Mouse (Mus musculus) activated CD4-positive, CD25-positive, alpha-beta regulatory T cell, adult 4 months (primary cell): ENCODE results near the gene Fmod. TPM values are rescaled to one million over a fixed set of nuclear protein-coding genes. Genes with fewer than 3 reads are reported as not detected.

ENCODE experiments used
- ATAC-seq: one replicate; pipeline ENCODE4 v1.8.0; 2017
- polyA plus RNA-seq, 2 experiments: library from polyadenylated mRNA; unstranded; fragments of 100-300 nt; shearing (Covaris generic); gene quantifications; one replicate each; pipeline ENCODE4 v1.2.1; 2017

Gene Fmod
- polyA plus RNA-seq, 2 experiments from 2014 or later: not detected

- ATAC-seq: no peak
Observed at GRCm38 (mm10) chr1:134056285-134056684, 19.2 kb downstream of the Fmod start.

DNA sequence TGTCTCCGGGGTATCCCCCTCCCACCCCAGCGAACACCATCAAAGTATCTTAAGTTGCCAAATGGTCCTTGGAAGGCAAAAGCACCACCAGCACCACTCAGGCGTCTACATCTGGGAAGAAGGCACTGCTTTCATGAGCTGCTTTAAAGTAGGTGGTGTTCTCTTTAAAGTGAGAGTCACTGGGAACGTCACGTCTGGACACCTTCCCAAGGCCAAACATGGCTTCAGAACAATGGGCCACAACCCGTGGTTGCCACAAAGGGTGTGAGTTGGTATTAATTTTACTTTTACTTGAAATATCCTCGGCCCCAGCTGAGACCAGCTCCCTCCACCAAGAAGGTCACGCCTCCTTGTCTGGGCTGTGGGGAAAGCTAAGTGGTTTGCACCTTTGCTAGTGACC lies 20.7 kb downstream of the Fmod start:
- ATAC-seq: no peak

DNA sequence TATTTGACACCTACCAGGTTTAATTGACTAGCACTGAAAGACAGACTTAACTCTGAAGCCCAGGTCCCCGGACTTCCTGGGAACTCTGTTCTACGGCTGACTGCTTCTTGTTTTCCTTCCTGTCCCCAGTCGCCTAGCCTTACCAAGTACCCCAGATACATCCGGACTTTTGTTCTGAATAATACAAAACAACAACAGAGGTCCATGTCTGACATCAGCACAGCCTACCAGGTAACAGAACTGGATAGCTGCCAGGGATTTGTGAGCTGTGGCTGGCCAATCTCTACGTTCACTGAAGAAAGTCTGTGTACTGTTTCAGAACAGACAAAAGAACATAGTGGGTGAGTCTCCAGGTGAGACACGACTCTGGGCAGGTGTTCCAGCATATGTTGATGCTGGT lies 21.8 kb downstream of the Fmod start:
- peak; percentile 37 for ATAC-seq

GRCm38 (mm10) chr1:134059739-134060695 lies 23.0 kb downstream of the Fmod start:
- peak; percentile 29 for ATAC-seq

- peak; percentile 72 for ATAC-seq
Observed at GRCm38 (mm10) chr1:134060849-134061569, 24.0 kb downstream of the Fmod start.

DNA sequence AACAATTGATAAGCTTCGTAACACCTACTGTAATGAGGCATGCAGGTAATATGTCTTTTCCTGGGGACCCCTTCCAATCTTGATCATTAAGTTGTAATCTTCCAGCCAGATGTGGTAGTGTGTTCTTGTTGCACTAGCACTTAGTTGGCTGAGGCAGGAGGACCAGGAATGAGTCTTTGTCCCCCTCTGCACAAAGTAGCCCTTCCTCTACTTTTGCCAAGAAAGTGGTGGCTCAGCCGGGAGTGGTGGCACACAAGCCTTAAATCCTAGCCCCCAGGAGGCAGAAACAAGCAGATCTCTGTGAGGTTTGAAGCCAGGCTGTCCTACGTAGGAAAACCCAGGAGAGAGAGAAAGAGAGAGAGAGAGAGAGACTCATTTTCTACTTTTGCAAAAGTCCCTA lies 24.9 kb downstream of the Fmod start:
- no peak for ATAC-seq

- no peak for ATAC-seq
Observed at GRCm38 (mm10) chr1:134062411-134063085, 25.5 kb downstream of the Fmod start.

GRCm38 (mm10) chr1:134063086-134063772 lies 26.2 kb downstream of the Fmod start:
- no peak for ATAC-seq

DNA sequence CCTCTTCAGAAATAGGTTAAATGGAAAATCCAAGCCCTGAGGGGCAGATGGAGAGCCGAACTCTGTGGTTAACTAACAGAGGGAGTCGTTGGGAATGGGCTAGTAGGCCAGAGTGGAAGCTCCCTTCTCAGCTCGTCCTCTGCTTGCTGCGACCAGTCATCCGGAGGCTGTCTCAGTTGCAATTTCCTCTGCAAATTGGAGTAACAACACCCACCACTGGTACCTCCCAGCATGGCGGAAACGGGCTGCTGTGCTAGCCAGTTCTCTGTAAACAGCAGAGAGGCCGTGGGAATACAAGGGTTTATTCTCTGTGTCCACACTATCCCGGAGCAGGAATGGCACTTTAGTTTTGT lies 26.7 kb downstream of the Fmod start:
- ATAC-seq: no peak

GRCm38 (mm10) chr1:134064296-134064831 lies 27.3 kb downstream of the Fmod start:
- no peak for ATAC-seq

- peak; percentile 50 for ATAC-seq
Observed at GRCm38 (mm10) chr1:134065241-134065809, 28.3 kb downstream of the Fmod start.

DNA sequence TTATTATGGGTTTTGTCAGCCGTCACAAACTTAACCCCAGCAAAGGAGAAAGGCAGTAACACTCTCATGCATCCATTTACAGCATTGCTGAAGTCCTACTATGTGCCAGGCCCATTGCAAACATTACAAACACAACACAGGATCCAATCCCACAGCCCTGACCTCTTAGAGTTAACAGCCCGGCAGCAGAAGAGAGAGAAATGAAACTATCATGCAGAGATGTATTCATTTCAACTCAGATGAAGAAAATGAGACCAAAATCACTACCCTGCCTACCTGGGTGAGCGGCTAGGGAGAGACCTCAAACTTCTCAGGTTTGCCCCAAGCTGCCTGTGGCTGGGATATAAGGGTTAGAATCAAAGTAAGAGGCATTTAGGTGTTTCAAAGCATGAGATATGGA lies 29.5 kb downstream of the Fmod start:
- ATAC-seq: no peak

DNA sequence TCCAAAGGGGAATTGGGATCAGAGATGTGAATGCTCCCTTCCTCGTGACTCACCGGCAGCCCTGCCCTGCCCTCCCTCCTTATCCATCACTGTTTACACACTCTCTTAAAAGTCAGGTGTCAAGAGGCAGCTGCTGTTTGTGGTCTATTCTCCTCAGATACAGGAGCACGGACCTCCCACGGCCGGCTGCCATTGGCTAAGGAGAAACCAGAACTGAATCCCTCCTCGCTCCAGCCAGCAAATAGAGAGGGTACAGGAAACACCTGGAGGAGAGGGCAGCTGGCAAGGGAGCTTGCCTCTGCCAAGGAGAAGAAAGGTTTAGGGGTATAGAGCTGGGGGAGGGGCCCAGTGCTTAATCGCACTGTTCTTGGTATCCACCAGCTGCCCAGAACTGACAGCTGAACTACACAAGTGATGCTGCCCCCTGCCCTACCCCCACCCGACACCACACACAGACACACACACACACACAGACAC lies 30.1 kb downstream of the Fmod start:
- peak; percentile 51 for ATAC-seq

DNA sequence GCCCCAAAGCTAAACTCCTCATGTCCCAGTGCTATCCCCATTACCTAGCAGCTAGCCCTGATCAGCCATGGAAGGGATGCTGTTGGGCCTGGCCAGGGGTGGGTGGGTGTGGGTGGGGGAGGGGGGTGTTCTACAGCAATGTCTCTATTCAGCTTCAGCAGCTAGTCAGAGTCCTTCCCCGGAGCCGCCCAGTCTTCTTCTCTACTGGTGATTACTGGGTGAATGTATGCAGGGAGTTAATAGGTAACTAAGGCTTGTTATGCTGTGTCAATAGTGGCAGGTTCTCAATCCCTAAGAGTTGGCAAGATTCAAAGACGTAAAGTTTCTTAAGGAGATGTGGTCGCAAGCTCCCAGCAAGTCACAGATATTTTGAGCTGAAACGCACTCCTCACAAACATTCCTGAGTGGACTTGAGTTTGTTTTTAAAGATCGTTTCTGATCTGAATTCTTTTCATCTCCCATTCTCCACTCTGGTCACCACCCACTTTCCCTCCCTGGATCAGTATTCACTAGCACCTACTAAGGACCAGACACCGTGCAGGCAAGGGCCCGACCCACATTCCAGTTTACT lies 33.1 kb downstream of the Fmod start:
- ATAC-seq: no peak

DNA sequence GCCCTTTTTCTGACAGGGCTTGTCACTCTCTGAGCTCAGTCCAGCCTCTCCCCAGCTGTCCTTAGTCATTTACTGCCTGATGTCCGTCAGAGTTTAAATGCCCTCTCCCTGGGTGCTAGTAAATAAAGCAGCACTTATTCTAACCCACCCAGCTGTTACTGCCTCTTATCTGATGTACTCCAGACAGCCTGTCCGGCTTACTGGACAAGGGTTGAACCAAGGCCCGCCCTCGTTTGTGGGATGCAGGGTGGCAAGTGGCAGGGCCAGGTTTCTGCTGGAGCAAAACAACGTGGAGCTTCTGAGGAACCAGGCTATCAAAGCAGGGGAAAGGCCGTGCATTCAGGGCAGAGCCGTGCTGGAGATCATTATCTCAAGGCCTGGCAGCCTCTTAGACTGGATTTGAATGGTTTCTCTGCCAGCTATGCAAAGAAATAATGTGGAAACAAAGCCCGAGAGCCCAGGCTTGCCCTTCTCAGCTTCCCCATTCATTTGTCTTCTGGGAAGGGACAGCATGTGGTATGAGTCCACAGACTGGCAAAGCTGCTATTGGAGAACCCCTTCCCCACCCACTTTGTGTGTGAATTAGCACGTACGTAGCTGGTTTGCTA lies 34.5 kb downstream of the Fmod start:
- no peak for ATAC-seq

GRCm38 (mm10) chr1:134073061-134073564 lies 36.1 kb downstream of the Fmod start:
- no peak for ATAC-seq

DNA sequence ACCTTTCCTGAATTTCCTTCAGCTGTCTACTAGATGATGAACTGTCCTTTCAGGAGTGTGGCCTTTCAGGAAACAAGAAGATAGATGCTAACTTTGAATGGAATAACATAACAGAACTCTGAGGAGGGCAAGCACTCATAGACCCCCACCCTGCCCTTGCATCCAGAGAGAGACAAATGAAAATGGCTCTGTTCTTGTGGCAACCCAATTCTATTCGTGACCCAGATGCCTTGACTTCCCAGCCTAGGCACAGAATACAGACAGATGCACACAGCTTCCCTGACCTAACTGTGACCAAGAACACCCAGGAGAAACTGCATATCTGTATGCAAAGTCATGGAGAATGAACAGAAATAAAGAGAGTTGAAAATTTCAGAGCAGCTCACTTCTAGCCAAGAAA lies 36.6 kb downstream of the Fmod start:
- ATAC-seq: no peak

- no peak for ATAC-seq
Observed at GRCm38 (mm10) chr1:134074184-134074583, 37.1 kb downstream of the Fmod start.

GRCm38 (mm10) chr1:134074606-134075005 lies 37.6 kb downstream of the Fmod start:
- ATAC-seq: no peak

GRCm38 (mm10) chr1:134075532-134075931 lies 38.5 kb downstream of the Fmod start:
- ATAC-seq: no peak

GRCm38 (mm10) chr1:134076789-134077188 lies 39.7 kb downstream of the Fmod start:
- ATAC-seq: no peak
